ENCODE assay signal across 7 mouse cellular contexts in genomic region chr15:74382556-74382955, GRCm38 (mm10).
A peak's percentile ranks its signal among the peaks of the same experiment; 100 is the strongest.
DNase-seq lines count a peak whose midpoint lies in the region; ATAC-seq and TF ChIP-seq lines count a peak whose summit lies in the region.

No protein-coding gene starts in this region.

- H3K9me3 ChIP-seq in kidney, embryonic 15.5 days (replicated peaks): no peaks in the 10 kb centered on the region
- H3K9me3 ChIP-seq in limb, embryonic 14.5 days (ENCODE audit: control insufficient read depth, low read length): no peaks in the 10 kb centered on the region

- no peak overlapping the region for H3K4me2 ChIP-seq in kidney, embryonic 15.5 days
- H3K4me2 ChIP-seq in limb, embryonic 14.5 days (replicated peaks; ENCODE audit: low read depth, low read length, severe bottlenecking): no peak overlapping the region

- H3K27ac ChIP-seq in kidney, embryonic 15.5 days: no peak overlapping the region
- H3K27ac ChIP-seq in limb, embryonic 14.5 days (replicated peaks; ENCODE audit: low read depth, low read length): no peak overlapping the region

- no peak overlapping the region for H3K9ac ChIP-seq in kidney, embryonic 15.5 days
- H3K9ac ChIP-seq in limb, embryonic 14.5 days (ENCODE audit: low read depth, low read length, severe bottlenecking): no peak overlapping the region

- H3K36me3 ChIP-seq in kidney, embryonic 15.5 days: no peaks in the 10 kb centered on the region
- H3K36me3 ChIP-seq in limb, embryonic 14.5 days (ENCODE audit: control insufficient read depth, insufficient read depth, low read length): no peaks in the 10 kb centered on the region

- no peak for TF ChIP-seq POLR2A in limb, embryonic 14.5 days (IDR thresholded peaks at IDR 0.05; ENCODE audit: borderline replicate concordance, extremely low read depth, insufficient read depth, insufficient read length)

- no peak for ATAC-seq in kidney, embryonic 15.5 days (replicated peaks; ENCODE audit: low FRiP score)
- ATAC-seq in limb, embryonic 14.5 days (ENCODE audit: low FRiP score, low read depth): no peak

- 52% methylated on average over 4 of the region's 4 CpGs for WGBS in kidney, embryonic 15.5 days
- WGBS in limb, embryonic 14.5 days: 57% methylated on average over 4 of the region's 4 CpGs

- no peaks in the 10 kb centered on the region for H3K4me1 ChIP-seq in kidney, embryonic 15.5 days
- H3K4me1 ChIP-seq in limb, embryonic 14.5 days (ENCODE audit: control insufficient read depth, insufficient read depth, low read length): no peaks in the 10 kb centered on the region

- H3K4me3 ChIP-seq in kidney, embryonic 15.5 days (replicated peaks): no peak overlapping the region
- H3K4me3 ChIP-seq in limb, embryonic 14.5 days (replicated peaks; ENCODE audit: low read length): no peak overlapping the region

- H3K27me3 ChIP-seq in kidney, embryonic 15.5 days: no peaks in the 10 kb centered on the region
- no peaks in the 10 kb centered on the region for H3K27me3 ChIP-seq in limb, embryonic 14.5 days (ENCODE audit: control insufficient read depth, insufficient read depth, low read length)

- intact Hi-C loops in left cerebral cortex, postnatal 25 days (cut with DNase I): no loop called here

- DNase-seq in kidney, adult 9 months: peak; percentile 3
- peak; percentile 26 for DNase-seq in Muller cell, postnatal 12 days (ENCODE audit: inconsistent ontology term)
- peak; percentile 3 for DNase-seq in c-Kit-positive CD71-negative TER-119-negative erythroid progenitor cells, embryonic 14.5 days (ENCODE audit: low read depth)
- DNase-seq in limb, embryonic 14.5 days (ENCODE audit: low spot score): peak; percentile 80
- no peak for DNase-seq in spleen, adult 12 weeks (ENCODE audit: low spot score)
- DNase-seq in left cerebral cortex, postnatal 25 days (ENCODE audit: low spot score in 2 of 2): no peak

Comparison
In these comparisons a context has a peak if more than half of its experiments do, and no peak if none do; other contexts are left out.
1. DNase-seq: peak in kidney, adult 9 months (single experiment), Muller cell, postnatal 12 days (single experiment), c-Kit-positive CD71-negative TER-119-negative erythroid progenitor cells, embryonic 14.5 days (single experiment) and limb, embryonic 14.5 days (single experiment); none in spleen, adult 12 weeks (single experiment) and left cerebral cortex, postnatal 25 days (0 of 2).